Mouse (Mus musculus): ENCODE data around the gene Ttc39a.

Ttc39a gene

DNA sequence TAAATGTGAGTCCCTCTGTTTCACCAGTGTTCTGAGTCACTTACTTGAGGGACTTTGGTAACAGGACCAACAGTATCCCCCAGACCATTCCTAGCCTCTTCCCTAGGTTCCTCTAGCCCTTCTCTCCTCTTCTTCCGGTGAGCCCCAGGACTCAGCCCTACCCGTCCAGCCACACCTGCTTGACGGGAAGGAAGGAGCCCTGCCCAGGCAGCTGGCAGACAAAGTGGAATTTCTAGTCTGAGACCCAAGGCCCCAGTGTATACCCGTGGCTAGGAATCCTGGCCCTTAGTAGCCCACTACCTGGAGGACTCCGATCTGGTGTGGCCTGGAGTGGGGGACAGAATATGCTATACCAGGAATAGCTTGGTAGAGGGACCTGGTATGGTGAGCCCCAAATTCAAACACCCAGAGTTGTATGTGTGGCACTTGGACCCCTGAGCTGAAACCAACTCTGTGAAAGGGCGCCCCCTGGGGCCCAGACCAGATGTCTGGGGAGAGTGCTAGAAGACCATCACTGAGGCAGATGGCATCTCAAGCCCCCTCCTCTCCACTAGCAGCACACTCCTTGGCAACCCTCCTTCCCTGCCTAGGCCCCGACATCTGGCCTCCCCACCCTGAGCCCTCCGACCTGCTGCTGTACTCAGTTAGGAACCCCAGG is 13.8 kb downstream of the Ttc39a start:
- DNase-seq (ENCODE audit: low read depth, low spot score) = no peak

DNA sequence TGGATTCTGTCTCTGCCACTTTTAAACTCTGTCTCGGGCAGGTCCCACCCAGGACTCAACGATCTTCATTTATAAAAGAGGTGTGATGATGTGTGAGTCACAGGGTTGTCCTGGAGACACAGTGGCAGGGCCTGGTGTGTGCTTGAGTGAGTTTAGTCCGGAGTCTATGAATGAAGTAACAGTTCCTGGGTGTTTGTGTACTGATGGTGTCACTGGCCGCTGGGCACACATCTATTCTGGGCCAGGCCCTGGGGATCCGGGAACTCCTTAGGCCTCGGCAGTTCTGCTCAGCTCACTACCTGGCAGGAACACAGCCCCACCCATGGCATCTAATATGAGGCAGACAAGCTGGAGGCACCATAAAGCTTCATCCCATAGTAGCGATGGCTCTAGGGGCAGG is 15.2 kb downstream of the Ttc39a start:
- no peak for DNase-seq (ENCODE audit: low read depth, low spot score)

DNA sequence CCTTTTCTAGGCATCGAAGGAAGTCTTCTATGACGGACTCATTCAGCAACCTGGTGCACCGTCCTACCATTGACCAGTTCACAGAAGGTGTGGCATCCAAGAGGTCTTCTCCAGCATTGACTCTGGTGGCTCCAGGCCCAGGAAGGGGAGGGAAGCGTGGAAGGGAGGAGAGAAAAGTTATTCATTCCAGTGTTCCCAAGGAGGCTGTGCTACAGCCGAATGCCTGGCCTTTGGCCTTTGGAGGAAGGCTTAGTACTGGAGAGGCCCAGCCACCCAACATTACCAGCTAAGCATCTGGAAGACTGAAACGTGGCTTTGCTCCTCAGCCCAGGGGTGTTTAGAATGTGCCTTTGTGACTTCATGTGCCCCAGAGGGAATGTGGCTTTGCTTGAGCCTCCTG is 16.0 kb downstream of the Ttc39a start:
- DNase-seq (ENCODE audit: low read depth, low spot score) = no peak

DNA sequence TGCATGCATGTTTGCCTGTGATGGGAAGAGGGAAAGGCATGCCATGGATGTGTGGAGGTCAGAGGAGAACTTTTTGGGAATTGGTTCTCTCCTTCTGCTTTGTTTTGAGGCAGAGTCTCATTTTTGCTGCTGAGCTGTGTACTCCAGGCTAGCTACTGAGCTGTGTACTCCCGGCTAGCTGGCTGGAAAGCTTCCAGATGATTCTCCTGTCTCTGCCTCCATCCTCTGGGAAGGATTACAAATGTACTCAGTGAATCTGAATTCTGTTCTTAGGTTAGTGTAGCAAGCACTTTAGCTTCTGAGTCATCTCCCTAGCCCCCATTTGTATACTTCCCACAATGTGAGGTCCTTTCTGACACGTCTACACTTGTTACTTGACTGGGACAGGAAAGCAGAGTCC is 17.0 kb downstream of the Ttc39a start:
- DNase-seq (ENCODE audit: low read depth, low spot score) = no peak

DNA sequence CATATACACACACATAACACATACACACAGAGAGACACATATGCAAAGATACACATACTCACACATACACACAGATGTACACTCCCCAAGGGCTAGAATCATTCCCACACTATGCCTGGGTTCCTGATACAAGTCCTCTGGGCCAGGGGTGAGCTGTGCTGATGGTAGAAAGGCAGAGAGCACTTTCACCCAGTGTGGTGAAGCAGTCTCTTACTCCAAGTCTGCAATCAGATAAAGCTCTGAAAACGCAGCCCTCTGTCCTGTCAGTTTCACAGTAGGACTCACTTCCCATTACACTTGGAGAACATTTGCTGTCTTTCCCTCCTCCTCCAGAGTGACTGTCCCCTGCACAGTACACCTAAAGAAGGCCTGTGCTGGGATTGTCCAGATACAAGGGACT is 20.6 kb downstream of the Ttc39a start:
- DNase-seq (ENCODE audit: low read depth, low spot score) = no peak

DNA sequence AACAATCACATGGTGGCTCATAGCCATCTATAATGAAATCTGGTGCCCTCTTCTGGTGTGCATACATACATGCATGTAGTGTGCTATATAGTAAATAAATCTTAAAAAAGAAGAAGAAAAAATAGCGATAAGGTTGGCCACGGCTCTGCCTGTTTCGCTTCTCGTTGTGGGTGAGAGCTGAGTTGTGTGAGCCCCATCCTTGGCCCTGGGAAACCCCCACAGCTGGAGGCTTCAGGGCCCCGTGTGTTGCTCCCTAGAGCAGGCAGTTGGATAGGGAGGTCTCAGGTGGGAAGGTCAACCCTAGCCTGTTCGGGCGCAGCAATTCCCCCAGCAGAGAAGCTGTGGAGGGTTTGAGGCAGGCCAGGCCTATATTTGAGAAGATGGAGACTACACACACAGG is 23.8 kb downstream of the Ttc39a start:
- no peak for DNase-seq (ENCODE audit: low read depth, low spot score)

DNA sequence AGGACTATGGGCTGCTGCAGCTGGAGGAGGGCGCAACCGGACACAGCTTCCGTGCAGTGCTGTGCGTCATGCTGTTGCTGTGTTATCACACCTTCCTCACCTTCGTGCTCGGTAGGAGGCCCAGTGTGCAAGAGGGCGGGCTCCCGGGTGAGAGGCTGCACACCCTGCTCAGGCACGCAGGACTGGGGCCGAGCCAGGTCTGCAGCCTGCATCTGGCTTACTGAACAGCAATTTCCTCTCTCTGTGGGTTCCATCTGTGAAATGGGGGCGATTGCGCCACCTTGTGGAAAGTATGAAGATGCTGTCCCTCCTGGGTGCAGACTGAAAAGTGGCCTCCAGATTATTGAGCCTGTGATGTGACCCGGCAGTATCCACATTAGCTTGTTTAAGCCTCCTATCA is 24.4 kb downstream of the Ttc39a start:
- peak; percentile 31 for DNase-seq (ENCODE audit: low read depth, low spot score)

DNA sequence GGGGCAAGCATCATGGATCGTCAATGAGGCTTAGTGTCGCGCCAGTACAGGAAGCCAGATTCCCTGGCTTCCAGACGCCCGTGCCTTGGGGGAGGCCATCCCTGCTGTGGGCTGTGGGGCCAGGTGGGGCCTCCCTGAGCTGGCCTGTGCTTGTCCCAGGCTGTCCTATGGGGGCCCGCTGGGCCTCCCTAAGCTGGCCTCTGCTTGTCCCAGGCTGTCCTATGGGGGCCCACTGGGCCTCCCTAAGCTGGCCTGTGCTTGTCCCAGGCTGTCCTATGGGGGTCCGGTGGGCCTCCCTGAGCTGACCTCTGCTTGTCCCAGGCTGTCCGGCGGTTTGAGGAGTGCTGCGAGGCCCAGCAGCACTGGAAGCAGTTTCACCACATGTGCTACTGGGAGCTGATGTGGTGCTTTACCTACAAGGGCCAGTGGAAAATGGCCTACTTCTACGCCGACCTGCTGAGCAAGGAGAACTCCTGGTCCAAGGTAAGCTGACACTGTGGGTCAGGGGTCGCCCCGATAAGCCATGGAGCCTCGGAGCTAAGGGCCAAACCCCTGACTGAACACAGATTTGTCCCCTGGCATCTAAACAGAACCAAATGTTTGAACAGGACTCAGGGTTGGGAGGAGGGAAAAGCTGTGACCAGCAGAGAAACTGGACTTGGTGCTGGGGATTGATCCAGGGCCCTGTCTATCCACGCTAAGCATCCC is 26.4 kb downstream of the Ttc39a start:
- no peak for DNase-seq (ENCODE audit: low read depth, low spot score)

DNA sequence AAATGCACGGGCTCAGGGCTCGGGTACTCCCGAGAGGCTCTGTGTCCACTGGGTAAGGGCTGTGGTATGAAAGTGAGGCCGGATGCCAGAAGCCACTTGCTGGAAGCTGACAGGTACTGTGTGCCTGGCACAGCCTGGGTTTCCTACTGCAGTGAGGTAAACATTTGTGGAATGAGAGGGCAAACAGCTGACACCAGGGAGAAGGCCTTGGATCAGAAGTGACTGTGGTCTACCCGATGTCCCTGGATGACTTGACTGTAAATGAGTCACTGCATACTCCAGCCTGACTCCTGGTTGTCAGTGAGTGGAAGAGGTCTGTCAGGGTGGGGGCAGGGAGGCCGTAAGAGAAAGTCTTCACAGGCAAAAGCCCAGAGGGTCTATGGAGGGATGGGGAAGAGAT is 27.2 kb downstream of the Ttc39a start:
- DNase-seq (ENCODE audit: low read depth, low spot score) = no peak

DNA sequence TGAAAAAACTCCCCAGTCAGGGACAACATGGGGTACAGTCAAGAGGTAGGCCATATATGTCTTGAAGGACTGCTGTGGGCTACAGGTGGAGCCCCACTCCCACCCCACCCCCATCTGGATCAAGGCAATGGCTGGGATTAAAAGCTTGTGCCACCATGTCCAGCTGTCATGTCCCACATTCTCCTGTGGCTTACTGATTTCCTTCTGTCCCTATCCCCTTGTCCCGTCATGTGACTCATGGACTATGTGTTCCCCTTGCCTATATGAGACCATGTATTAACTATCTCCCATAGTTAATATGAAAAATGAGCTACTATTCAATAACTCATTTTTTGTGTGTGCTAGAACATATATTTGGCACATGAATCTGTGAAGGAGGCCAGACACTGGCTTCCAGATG is 27.8 kb downstream of the Ttc39a start:
- no peak for DNase-seq (ENCODE audit: low read depth, low spot score)

DNA sequence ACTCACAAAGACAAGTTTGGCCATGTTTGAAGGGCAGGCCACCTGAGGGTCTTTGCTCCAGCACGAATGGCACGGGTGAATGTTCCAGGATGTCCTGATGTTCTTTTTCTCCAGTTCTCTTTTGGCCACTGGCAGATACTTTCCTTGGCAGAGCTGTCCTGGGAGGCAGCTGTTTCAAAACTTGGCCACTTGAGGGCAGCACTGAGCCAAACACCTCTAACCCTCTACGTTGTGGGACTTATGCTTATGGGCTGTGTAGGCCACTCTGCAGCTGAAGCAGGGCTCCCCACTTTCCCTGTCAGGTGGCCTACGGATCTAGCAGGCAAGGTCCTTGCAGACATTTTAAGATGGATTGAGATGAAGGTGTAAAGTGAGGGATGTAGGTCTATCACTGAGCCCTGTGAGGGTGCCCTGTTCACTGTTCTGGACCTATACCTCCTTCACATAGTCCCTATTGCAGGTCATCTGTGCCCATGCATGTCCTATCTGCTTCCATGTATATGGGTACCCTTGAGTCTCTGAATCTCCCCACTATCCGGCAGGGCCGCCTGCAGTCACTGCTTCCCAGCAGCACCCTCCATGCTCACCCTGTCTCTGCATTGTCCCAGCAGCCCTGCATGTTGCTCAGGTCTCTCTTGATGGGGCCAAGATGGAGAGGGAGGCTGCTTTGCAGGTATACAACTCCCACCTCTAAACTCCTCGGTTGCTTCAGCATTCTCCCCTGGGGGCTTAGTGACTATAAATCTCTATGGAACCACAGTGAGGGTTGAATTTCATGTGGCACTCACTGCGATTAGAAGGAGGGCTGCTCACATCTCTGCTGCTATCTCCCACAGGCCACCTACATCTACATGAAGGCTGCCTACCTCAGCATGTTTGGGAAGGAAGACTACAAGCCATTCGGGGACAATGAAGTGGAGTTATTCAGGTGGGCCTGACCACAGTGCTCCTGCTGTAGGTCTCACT is 31.8 kb downstream of the Ttc39a start:
- peak; percentile 78 for DNase-seq (ENCODE audit: low read depth, low spot score)

DNA sequence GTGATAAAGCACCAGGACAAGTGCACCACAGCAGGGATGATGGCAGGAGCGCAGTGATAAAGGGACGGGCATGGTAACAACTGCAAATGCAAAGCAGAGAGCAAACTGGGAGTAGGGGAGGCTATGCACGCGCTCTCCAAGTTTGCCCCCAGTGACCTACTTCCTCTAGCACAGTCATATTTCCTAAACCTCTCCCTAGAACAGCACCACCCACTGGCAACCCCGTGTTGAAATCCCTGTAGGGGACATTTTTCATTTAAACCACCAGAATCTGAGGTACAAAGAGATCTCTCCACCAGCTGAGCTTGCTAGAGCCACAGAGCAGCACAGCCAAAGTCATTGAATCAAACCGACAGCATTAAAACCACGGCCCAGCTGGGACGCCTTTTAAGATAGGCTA is 32.7 kb downstream of the Ttc39a start:
- DNase-seq (ENCODE audit: low read depth, low spot score) = no peak

DNA sequence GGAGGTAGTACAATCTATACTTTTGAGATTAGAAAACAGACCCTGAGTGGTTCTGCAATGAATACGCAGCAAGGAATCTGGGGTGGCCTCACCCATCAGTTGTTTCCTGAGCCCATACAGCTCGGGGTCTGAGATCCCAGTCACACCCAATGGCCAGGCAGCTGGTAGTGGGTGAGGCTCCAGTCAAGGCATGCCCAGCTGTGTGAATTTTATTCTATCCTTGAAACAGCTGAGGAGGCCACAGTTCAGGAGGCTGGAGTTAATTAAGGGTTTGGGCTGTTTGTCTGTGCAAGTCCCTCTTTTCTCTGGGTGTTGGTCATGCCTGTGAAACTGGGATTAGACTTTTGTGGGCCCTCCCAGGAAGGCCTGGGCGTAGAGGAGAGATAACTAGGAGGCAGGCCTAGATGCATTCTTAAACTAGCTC is 33.4 kb downstream of the Ttc39a start:
- no peak for DNase-seq (ENCODE audit: low read depth, low spot score)

DNA sequence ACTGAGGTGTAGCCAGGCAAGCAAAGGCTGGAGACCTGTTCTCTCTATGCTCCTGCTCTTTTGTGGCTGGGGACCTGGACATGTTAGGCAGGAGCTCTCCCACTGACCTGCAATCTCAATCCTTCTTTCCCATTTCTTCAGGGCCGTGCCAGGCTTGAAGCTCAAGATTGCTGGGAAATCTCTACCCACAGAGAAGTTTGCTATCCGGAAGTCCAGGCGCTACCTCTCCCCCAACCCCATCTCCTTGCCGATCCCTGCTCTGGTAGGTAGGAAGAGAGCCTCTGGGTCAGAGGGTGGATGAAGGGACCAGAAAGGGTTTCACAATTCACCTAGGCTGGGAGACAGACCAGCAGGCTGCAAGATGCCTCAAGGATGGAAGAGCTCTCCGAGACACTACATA is 34.0 kb downstream of the Ttc39a start:
- DNase-seq (ENCODE audit: low read depth, low spot score) = no peak

DNA sequence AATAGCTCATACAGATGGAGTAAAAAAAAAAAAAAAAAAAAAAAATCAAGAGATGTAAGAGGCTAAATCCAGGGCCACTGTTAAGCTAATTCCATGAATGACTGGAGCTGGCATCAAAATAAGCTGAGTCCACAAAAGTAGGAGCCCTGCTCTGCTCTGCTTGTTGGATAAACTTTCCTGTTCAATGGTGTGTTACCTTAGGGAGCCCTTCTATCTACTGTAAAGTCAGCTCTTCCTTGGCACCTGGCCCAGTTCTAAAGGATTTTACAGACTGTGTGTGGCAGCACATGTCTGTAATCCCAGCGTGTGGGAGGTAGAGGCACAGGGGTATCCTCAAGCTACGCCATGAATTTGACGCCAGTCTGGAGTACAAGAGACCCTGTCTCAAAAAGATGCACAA is 34.6 kb downstream of the Ttc39a start:
- no peak for DNase-seq (ENCODE audit: low read depth, low spot score)

DNA sequence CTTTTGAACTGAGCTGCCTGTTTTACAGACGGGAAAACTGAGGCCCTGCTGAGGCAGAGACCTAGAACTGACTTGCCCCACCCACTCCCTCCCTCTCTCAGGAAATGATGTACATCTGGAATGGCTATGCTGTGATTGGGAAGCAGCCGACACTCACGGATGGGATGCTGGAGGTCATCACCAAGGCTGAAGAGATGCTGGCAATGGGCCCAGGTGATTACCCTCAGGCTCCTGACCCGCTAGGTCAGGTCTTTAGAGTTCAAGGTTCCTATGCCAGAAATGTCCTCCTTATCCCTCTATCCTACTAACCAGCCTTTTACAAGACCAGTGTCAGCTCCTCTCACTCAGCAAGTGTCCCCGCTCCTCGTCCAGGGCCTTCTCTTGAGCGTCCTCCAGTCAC is 35.7 kb downstream of the Ttc39a start:
- DNase-seq (ENCODE audit: low read depth, low spot score) = no peak

DNA sequence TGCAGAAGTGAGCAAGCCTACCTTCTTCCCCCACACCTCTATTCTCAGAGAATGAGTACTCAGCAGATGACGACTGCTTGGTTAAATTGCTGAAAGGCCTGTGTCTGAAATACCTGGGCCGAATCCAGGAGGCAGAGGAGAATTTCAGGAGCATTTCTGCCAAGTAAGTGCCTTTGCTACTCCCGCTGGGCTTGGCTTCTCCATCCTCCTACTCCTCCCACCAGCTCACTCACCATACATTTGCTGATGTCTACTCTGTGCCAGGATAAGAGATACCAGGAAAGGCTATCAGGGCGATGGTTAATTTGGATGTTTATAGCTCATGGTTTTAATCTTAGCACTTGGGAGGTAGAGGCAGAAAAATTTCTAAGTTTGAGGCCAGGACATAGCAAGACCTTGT is 36.2 kb downstream of the Ttc39a start:
- DNase-seq (ENCODE audit: low read depth, low spot score) = no peak

DNA sequence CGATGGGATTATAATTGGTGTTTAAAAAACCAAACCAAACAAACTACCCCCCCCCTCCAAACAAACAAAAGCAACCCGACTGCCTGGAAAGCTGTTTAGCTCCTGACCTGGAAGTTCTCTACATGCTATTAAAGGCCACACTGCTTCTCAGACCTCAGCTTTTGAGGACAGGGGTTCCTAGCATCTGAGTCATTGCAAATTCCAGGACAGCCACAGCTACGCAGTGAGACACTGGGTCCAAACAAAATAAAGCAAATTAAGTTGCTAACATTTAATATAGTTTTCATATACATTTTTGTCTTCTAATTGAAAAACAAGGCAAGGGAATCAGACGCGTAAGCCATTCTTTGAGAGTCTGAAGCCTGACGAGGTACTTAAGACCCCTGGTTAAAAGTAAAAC is 38.0 kb downstream of the Ttc39a start:
- no peak for DNase-seq (ENCODE audit: low read depth, low spot score)

DNA sequence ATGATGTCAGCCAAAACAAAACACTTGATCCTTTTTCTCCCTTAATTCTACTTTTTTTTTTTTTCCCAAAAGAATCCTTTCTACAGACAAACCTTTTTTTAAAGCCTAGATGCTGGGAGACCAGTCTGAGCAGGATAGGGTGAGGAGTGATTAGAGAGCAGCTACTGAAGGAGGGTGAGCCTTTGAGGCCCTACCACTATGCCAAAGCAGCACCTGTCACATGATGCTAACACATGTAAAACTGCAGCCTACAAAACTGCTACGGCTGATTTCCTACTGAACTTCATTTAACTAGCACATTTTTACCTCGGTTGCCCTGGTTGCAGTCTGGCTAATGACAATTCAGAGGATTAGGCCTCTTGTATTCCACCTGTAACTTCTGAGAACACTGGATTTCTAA is 38.5 kb downstream of the Ttc39a start:
- no peak for DNase-seq (ENCODE audit: low read depth, low spot score)

DNA sequence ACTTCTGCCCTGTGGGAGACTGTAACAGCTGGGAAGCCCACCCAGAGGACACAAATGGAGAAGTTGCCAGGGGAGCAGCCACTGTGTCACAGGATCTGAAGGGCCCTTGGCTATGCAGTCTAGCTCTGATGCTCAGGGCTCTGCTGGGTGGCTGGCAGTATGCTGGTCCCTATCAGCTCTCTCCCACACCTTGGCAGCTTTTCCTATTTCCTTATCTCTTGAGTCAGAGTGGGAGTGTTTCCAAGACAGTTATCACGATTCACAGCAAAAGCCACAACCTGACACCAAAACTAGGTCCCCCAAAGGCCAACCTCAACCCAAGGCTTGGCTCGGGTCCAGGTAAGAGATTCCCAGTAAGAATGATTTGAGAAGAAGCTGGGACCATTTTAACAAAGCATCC is 39.0 kb downstream of the Ttc39a start:
- DNase-seq (ENCODE audit: low read depth, low spot score) = no peak

DNA sequence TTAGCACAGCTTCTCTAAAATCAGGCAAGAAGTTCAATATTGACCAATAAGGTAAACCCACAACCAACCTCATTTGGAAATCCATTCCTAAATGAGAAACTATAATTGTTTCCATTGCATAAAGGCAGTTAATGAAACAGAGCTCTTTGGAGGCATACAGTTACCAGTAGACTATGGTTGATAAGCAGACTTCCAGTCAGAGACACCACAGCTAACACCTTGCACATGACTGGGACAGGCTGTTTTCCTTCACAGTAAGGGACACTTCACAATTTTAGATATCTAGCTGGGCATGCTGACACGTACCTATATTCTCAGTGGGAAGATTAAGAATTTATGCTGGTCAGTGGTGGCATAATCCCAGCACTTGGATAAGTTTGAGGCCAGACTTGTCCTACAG is 39.5 kb downstream of the Ttc39a start:
- DNase-seq (ENCODE audit: low read depth, low spot score) = no peak

DNA sequence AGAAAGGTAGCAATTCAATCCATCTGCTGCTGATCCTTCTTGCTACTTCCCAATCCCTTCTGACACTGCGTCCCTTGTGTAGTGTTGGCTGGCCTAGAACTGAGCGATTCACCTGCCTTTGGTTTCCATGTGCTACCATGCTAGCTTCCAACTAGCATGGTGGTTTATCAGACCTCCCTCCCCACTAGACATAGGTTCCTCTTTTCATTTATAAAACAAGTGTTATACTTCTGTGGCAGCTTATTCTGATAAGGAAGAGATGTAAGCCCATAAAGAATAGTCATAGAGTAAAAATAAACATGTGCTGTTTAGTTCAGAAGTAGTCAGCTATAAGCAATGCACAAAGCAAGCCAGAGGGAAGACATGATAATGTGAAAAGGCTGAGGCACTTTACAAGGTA is 42.1 kb downstream of the Ttc39a start:
- no peak for DNase-seq (ENCODE audit: low read depth, low spot score)

DNA sequence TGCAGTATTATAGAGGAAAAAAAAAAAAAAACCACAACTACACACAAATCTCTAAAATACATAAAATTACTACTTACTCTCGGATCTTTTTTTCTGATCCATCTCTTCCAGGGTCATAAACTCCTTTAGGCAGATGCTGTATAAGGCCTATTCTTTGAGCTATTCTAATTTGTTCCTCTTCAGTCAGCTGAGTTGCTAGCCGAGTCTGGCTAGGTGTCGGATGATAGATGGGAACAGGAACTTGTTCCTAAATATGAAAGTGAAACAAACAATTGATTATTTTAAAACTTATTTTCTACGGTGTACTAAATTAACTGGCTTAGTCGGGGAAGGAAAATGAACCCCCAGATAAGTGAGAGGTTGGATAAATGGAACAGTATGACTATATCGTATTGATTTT is 50.4 kb downstream of the Ttc39a start:
- no peak for DNase-seq (ENCODE audit: low read depth, low spot score)

All from mesoderm, embryonic 11.5 days (tissue).